Mouse (Mus musculus) CH12.LX (cell line): Measurements from ENCODE around the gene Sipa1l2. TPM values are rescaled to one million over a fixed set of nuclear protein-coding genes. Genes with fewer than 3 reads are reported as not detected.

Experiments
- DNase-seq: peaks from one replicate; pipeline ENCODE4 v3.0.0-alpha.2; 2013; ENCODE audit errors: extremely low read depth
- H3K27ac ChIP-seq: 2 replicates; pipeline ENCODE4 v1.5.1; 2012; ENCODE audit warnings: low read depth, mild to moderate bottlenecking, control low read depth, moderate library complexity; ENCODE audit not compliant: insufficient read depth
- H3K27me3 ChIP-seq: replicated peaks from 2 replicates; pipeline ENCODE3; 2012; ENCODE audit warnings: inconsistent platforms
- H3K36me3 ChIP-seq, 2 experiments: replicated peaks in 1 of 2; 2 replicates each; pipeline versions ENCODE3 to v1.6.1; 2012; ENCODE audit warnings: inconsistent platforms in 1 of 2, low read length in 1 of 2, mild to moderate bottlenecking in 1 of 2, mixed read lengths in 1 of 2, moderate library complexity in 1 of 2; ENCODE audit not compliant: control insufficient read depth in 1 of 2, insufficient read depth in 1 of 2
- H3K4me1 ChIP-seq, 2 experiments: 2 replicates each; pipeline ENCODE4 v1.6.1; 2012; ENCODE audit warnings: inconsistent platforms in 1 of 2, moderate library complexity in 1 of 2; ENCODE audit not compliant: insufficient read depth in 2 of 2, control insufficient read depth in 1 of 2
- H3K4me2 ChIP-seq: 2 replicates; pipeline ENCODE4 v1.6.1; 2012; ENCODE audit warnings: low read depth, mild to moderate bottlenecking, control low read depth; ENCODE audit not compliant: poor library complexity, insufficient read depth, severe bottlenecking
- H3K4me3 ChIP-seq, 3 experiments: fragments of 150-350 bp in 1 of 3; sonication (generic) in 1 of 3; replicated peaks in 1 of 3; 2 replicates each; pipeline versions ENCODE3 to v1.5.1; 2011 to 2012; ENCODE audit warnings: low read depth in 2 of 3, low read length in 2 of 3, mild to moderate bottlenecking in 2 of 3, moderate library complexity in 2 of 3, control low read depth in 1 of 3, improper control_type of control experiment in 1 of 3, inconsistent platforms in 1 of 3, mixed read lengths in 1 of 3; ENCODE audit not compliant: poor library complexity in 1 of 3
- H3K79me2 ChIP-seq: replicated peaks from 2 replicates; pipeline ENCODE4 v1.6.1; 2012; ENCODE audit warnings: mild to moderate bottlenecking, moderate library complexity; ENCODE audit not compliant: control insufficient read depth, poor library complexity, insufficient read depth, severe bottlenecking; ENCODE audit errors: extremely low read depth
- H3K9ac ChIP-seq: 2 replicates; pipeline ENCODE4 v1.6.1; 2012; ENCODE audit warnings: low read depth, mild to moderate bottlenecking, control low read depth, moderate library complexity; ENCODE audit not compliant: insufficient read depth
- H3K9me3 ChIP-seq: replicated peaks from 2 replicates; pipeline ENCODE3; 2012; ENCODE audit warnings: low read length, inconsistent platforms, mixed read lengths
- CHD2 ChIP-seq: IDR thresholded peaks from 2 replicates; pipeline ENCODE4 v1.6.1; 2011; ENCODE audit warnings: low read length, improper control_type of control experiment
- CTCF ChIP-seq, 2 experiments: IDR thresholded peaks in 1 of 2; conservative IDR thresholded peaks in 1 of 2; 2 replicates each; pipeline ENCODE4 v1.5.1; 2011 to 2012; ENCODE audit warnings: low read depth in 2 of 2, low read length in 2 of 2, improper control_type of control experiment in 1 of 2, inconsistent platforms in 1 of 2, mild to moderate bottlenecking in 1 of 2, moderate library complexity in 1 of 2
- E2F4 ChIP-seq: IDR thresholded peaks from 2 replicates; pipeline ENCODE4 v1.6.1; 2011; ENCODE audit warnings: low read depth, low read length, improper control_type of control experiment; ENCODE audit not compliant: insufficient replicate concordance
- ELF1 ChIP-seq: IDR thresholded peaks from 2 replicates; pipeline ENCODE4 v1.6.1; 2014; ENCODE audit warnings: low read depth, mild to moderate bottlenecking, inconsistent platforms, low read length, improper control_type of control experiment
- EP300 ChIP-seq: IDR thresholded peaks from 2 replicates; pipeline ENCODE4 v1.6.1; 2011; ENCODE audit warnings: low read length, improper control_type of control experiment
- ETS1 ChIP-seq: conservative IDR thresholded peaks from 2 replicates; pipeline ENCODE4 v1.6.1; 2012; ENCODE audit warnings: low read depth, mild to moderate bottlenecking, inconsistent platforms, low read length, improper control_type of control experiment, moderate library complexity
- GABPA ChIP-seq: IDR thresholded peaks from 2 replicates; pipeline ENCODE4 v1.6.1; 2012; ENCODE audit warnings: low read depth, low read length, improper control_type of control experiment, inconsistent platforms; ENCODE audit not compliant: insufficient replicate concordance
- HCFC1 ChIP-seq: IDR thresholded peaks from 2 replicates; pipeline ENCODE4 v1.6.1; 2012; ENCODE audit warnings: low read depth, mild to moderate bottlenecking, inconsistent platforms, low read length, improper control_type of control experiment
- JUN ChIP-seq: IDR thresholded peaks from 2 replicates; pipeline ENCODE4 v1.6.1; 2011; ENCODE audit warnings: low read depth, mild to moderate bottlenecking, low read length, improper control_type of control experiment, moderate library complexity; ENCODE audit not compliant: insufficient read depth
- JUND ChIP-seq: conservative IDR thresholded peaks from 2 replicates; pipeline ENCODE4 v1.6.1; 2011; ENCODE audit warnings: low read depth, low read length, improper control_type of control experiment
- KAT2A ChIP-seq: IDR thresholded peaks from 2 replicates; pipeline ENCODE4 v1.6.1; 2012; ENCODE audit warnings: low read length, improper control_type of control experiment, inconsistent platforms; ENCODE audit not compliant: insufficient replicate concordance
- MAX ChIP-seq: IDR thresholded peaks from 2 replicates; pipeline ENCODE4 v1.6.1; 2011; ENCODE audit warnings: low read length, improper control_type of control experiment
- MXI1 ChIP-seq: IDR thresholded peaks from 2 replicates; pipeline ENCODE4 v1.6.1; 2011; ENCODE audit warnings: mild to moderate bottlenecking, low read depth, low read length, improper control_type of control experiment
- MYC ChIP-seq: IDR thresholded peaks from 2 replicates; pipeline ENCODE4 v1.6.1; 2011; ENCODE audit warnings: low read depth, mild to moderate bottlenecking, improper control_type of control experiment, low read length
- NELFE ChIP-seq: IDR thresholded peaks from 2 replicates; pipeline ENCODE4 v1.6.1; 2011; ENCODE audit warnings: low read depth, low read length, improper control_type of control experiment
- NRF1 ChIP-seq: IDR thresholded peaks from 2 replicates; pipeline ENCODE4 v1.6.1; 2014; ENCODE audit warnings: low read depth, mild to moderate bottlenecking, inconsistent platforms, low read length, improper control_type of control experiment, moderate library complexity
- PAX5 ChIP-seq: IDR thresholded peaks from 2 replicates; pipeline ENCODE4 v1.6.1; 2012; ENCODE audit warnings: low read length, inconsistent platforms, mixed read lengths
- POLR2A ChIP-seq: IDR thresholded peaks from 2 replicates; pipeline ENCODE4 v1.6.1; 2011; ENCODE audit warnings: low read depth, mild to moderate bottlenecking, improper control_type of control experiment, low read length
- RAD21 ChIP-seq: IDR thresholded peaks from 2 replicates; pipeline ENCODE4 v1.6.1; 2011; ENCODE audit warnings: low read depth, mild to moderate bottlenecking, low read length, improper control_type of control experiment, moderate library complexity
- SIN3A ChIP-seq: IDR thresholded peaks from 2 replicates; pipeline ENCODE4 v1.6.1; 2012; ENCODE audit warnings: low read length, improper control_type of control experiment, inconsistent platforms
- SMC3 ChIP-seq: IDR thresholded peaks from 2 replicates; pipeline ENCODE4 v1.6.1; 2011; ENCODE audit warnings: low read depth, low read length, improper control_type of control experiment
- TBP ChIP-seq: conservative IDR thresholded peaks from 2 replicates; pipeline ENCODE4 v1.6.1; 2011; ENCODE audit warnings: low read depth, low read length, improper control_type of control experiment
- TCF12 ChIP-seq: IDR thresholded peaks from 2 replicates; pipeline ENCODE4 v1.6.1; 2014; ENCODE audit warnings: low read depth, mild to moderate bottlenecking, inconsistent platforms, low read length, improper control_type of control experiment
- UBTF ChIP-seq: IDR thresholded peaks from 2 replicates; pipeline ENCODE4 v1.6.1; 2012; ENCODE audit warnings: low read depth, mild to moderate bottlenecking, inconsistent platforms, low read length, improper control_type of control experiment, moderate library complexity
- ZC3H11A ChIP-seq: IDR thresholded peaks from 2 replicates; pipeline ENCODE4 v1.6.1; 2012; ENCODE audit warnings: low read depth, mild to moderate bottlenecking, inconsistent platforms, low read length, improper control_type of control experiment
- ZKSCAN1 ChIP-seq: IDR thresholded peaks from 2 replicates; pipeline ENCODE4 v1.6.1; 2012; ENCODE audit warnings: low read depth, inconsistent platforms, low read length, improper control_type of control experiment, borderline replicate concordance
- ZMIZ1 ChIP-seq: IDR thresholded peaks from 2 replicates; pipeline ENCODE4 v1.6.1; 2012; ENCODE audit warnings: low read depth, mild to moderate bottlenecking, inconsistent platforms, low read length, improper control_type of control experiment
- ZNF384 ChIP-seq: IDR thresholded peaks from 2 replicates; pipeline ENCODE4 v1.6.1; 2012; ENCODE audit warnings: low read depth, low read length, improper control_type of control experiment, inconsistent platforms
- dilution Hi-C: fragments of 300-500 bp; cut with MboI; formaldehyde crosslinking; loops from 2 replicates; pipeline ENCODE4 v1.14.3; 2020; ENCODE audit warnings: low sequenced_read_pairs; ENCODE audit not compliant: extremely low pct_unique_long_range_greater_than_20kb, extremely low pct_ligation_motif_present
- in situ Hi-C: fragments of 300-500 bp; cut with MboI; formaldehyde crosslinking; loops from 3 replicates; pipeline ENCODE4 v1.14.3; 2019; ENCODE audit warnings: low sequenced_read_pairs, low pct_ligation_motif_present, low pct_unique_long_range_greater_than_20kb, mixed read lengths
- polyA plus RNA-seq: library from polyadenylated mRNA; unstranded; fragments of >175 nt; gene quantifications from 2 replicates; pipeline ENCODE4 v1.2.1, GENCODE M21; 2012; ENCODE audit warnings: low read depth; ENCODE audit not compliant: insufficient read length
- total RNA-seq, 2 experiments: library from RNA; depleted of rRNA; stranded (reverse); fragments of 300-350 nt in 1 of 2; fragments of >200 nt in 1 of 2; gene quantifications; 2 replicates each; pipeline ENCODE4 v1.2.3; 2012 to 2014

The Sipa1l2 gene
- total and polyA plus RNA-seq, 3 experiments, result 2.0 to 5.6 (median 2.7) TPM

GRCm38 (mm10) chr8:125507291-125507690, 62.3 kb downstream of the Sipa1l2 start:
- Histone ChIP-seq H3K9me3 (no peaks in the 10 kb centered on the region), H3K9ac (no peak overlapping the region), H3K4me1 (peaks cover 2 to 43% of the 10 kb centered on the region in 2 experiments; a peak in 3 of 4 replicates), H3K4me2 (no peak overlapping the region), H3K79me2 (no peaks in the 10 kb centered on the region), H3K27ac (no peak overlapping the region), H3K27me3 (no peaks in the 10 kb centered on the region), H3K4me3 (no peak overlapping the region), H3K36me3 (peaks cover 0 to 2% of the 10 kb centered on the region in 2 experiments)
- dilution Hi-C loops, result no loop called here
- DNase-seq, result no peak
- TF ChIP-seq HCFC1 (no peak), MAX (no peak), ZNF384 (no peak), ZC3H11A (no peak), MYC (no peak), SIN3A (no peak), CTCF (conservative IDR thresholded peaks at IDR 0.05 in 1 of 2, IDR thresholded peaks at IDR 0.05 in 1 of 2; ENCODE audit: low read depth in 2 of 2, low read length in 2 of 2) (no peak), GABPA (no peak), CHD2 (no peak), POLR2A (no peak), ELF1 (no peak), NELFE (no peak), MXI1 (no peak), SMC3 (no peak), EP300 (no peak), JUN (no peak), ZKSCAN1 (no peak), TBP (no peak), JUND (no peak), RAD21 (no peak)
- in situ Hi-C loops, result no loop called here

- Histone ChIP-seq H3K9me3 (no peaks in the 10 kb centered on the region), H3K4me2 (no peak overlapping the region), H3K79me2 (no peaks in the 10 kb centered on the region), H3K9ac (no peak overlapping the region), H3K27me3 (no peaks in the 10 kb centered on the region), H3K4me1 (peaks cover 2 to 43% of the 10 kb centered on the region in 2 experiments; a peak in 3 of 4 replicates), H3K4me3 (no peak overlapping the region), H3K36me3 (peaks cover 0 to 2% of the 10 kb centered on the region in 2 experiments), H3K27ac (no peak overlapping the region)
- in situ Hi-C loops (no loop called here), dilution Hi-C loops (no loop called here)
- TF ChIP-seq UBTF (no peak), ZMIZ1 (no peak), PAX5 (no peak), RAD21 (no peak), POLR2A (no peak), MYC (no peak), E2F4 (no peak), TCF12 (no peak), MXI1 (no peak), MAX (no peak), ETS1 (no peak), SMC3 (no peak), GABPA (no peak), CHD2 (no peak), NRF1 (no peak), KAT2A (no peak)
- DNase-seq, result no peak
Measured at GRCm38 (mm10) chr8:125504605-125505257, 64.9 kb downstream of the Sipa1l2 start.
